In the genomic region with DNA sequence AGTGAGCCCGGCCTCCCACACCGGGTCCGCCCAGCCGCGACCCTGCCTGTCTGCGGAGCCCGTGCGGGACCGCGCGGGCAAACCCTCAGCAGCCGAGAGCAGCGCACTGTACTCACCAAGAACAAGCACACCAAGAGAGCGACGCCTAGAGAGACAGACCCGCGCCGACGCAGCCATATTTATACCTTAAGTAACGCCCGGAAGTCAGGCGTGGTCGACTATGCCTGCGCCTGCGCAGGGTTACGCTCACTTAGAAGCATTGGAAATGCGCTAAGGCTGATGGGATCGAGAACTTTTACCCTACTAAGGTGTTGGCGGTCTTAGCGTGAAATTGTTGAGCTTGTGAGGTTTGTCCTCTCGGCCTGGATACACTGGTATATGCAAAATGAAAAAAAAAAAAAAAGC, we compare ENCODE assay signal across 8 mouse cellular contexts. TPM values are rescaled to one million over a fixed set of nuclear protein-coding genes. Genes with fewer than 3 reads are reported as not detected.
DNase-seq lines count a peak whose midpoint lies in the region; ATAC-seq and TF ChIP-seq lines count a peak whose summit lies in the region.

Gene Rcc1, minus strand, starts transcription at position 125 of the 405 bp plus-strand sequence.

- ATAC-seq in lung, postnatal 0 days = peak; percentile 94

- peak; percentile 90 for DNase-seq in MEL-GATA-1-ER (ENCODE audit: extremely low read depth, low read depth)
- DNase-seq in cerebellum, adult 8-10 months = peak; percentile 79
- DNase-seq in forelimb bud, embryonic 11.5 days (ENCODE audit: low read depth, low spot score) = peak; percentile 95
- peak; percentile 92 for DNase-seq in hindbrain, embryonic 10.5 days (ENCODE audit: low spot score)
- peak; percentile 91 for DNase-seq in layer of hippocampus, adult 9-11 months
- peak; percentile 98 for DNase-seq in lung, postnatal 0 days (ENCODE audit: low spot score)
- peak; percentile 86 for DNase-seq in ovary, postnatal 14 days (ENCODE audit: low spot score)
- peak; percentile 95 for DNase-seq in thymus, postnatal 14 days

- peak within 1 kb of the TSS; percentile 80 for H3K4me3 ChIP-seq in hindbrain, embryonic 10.5 days
- H3K4me3 ChIP-seq in lung, postnatal 0 days (ENCODE audit: low read depth, low read length) = peak within 1 kb of the TSS; percentile 71

- H3K27ac ChIP-seq in hindbrain, embryonic 10.5 days = peak within 1 kb of the TSS; percentile 91
- peak within 1 kb of the TSS; percentile 92 for H3K27ac ChIP-seq in lung, postnatal 0 days (ENCODE audit: low read length)

- TF ChIP-seq EP300 in lung, postnatal 0 days (IDR thresholded peaks at IDR 0.05) = no peak

- peak; percentile 57 for TF ChIP-seq CTCF in lung, postnatal 0 days (IDR thresholded peaks at IDR 0.05)

- H3K4me1 ChIP-seq in hindbrain, embryonic 10.5 days (replicated peaks) = peaks cover 16% of the 10 kb centered on the region
- peaks cover 8% of the 10 kb centered on the region; the same call in 1 of the 2 replicates for H3K4me1 ChIP-seq in lung, postnatal 0 days (ENCODE audit: insufficient read depth, low read depth, low read length)

- peak within 1 kb of the TSS; percentile 69 for H3K9ac ChIP-seq in lung, postnatal 0 days (replicated peaks; ENCODE audit: low read depth)

- peak within 1 kb of the TSS; percentile 74 for H3K4me2 ChIP-seq in lung, postnatal 0 days (replicated peaks; ENCODE audit: low read depth, low read length)

- H3K36me3 ChIP-seq in hindbrain, embryonic 10.5 days = peaks cover 53% of the 10 kb centered on the region
- no peaks in the 10 kb centered on the region for H3K36me3 ChIP-seq in lung, postnatal 0 days (ENCODE audit: insufficient read depth, low read length)

- 0% methylated on average over 31 of the region's 31 CpGs for WGBS in hindbrain, embryonic 10.5 days
- under 1% methylated on average over 31 of the region's 31 CpGs for WGBS in lung, postnatal 0 days

- no peaks in the 10 kb centered on the region for H3K9me3 ChIP-seq in hindbrain, embryonic 10.5 days
- no peaks in the 10 kb centered on the region for H3K9me3 ChIP-seq in lung, postnatal 0 days (ENCODE audit: low read length)

- H3K27me3 ChIP-seq in hindbrain, embryonic 10.5 days (ENCODE audit: insufficient read depth, poor library complexity, severe bottlenecking) = no peaks in the 10 kb centered on the region
- no peaks in the 10 kb centered on the region for H3K27me3 ChIP-seq in lung, postnatal 0 days (replicated peaks; ENCODE audit: insufficient read depth, low read length)

RNA-seq across cellular contexts. Expression of gene Rcc1, which starts in this region (rescaled TPM):
- 116 and 157 TPM in 2 replicates for polyA plus RNA-seq in hindbrain, embryonic 10.5 days (2016; fragmentation: Nextera tagmentation; extraction: Ambion mirVana)
- polyA plus RNA-seq in lung, postnatal 0 days (2015; fragmentation: Nextera tagmentation; extraction: Ambion mirVana) = 14.3 and 14.7 TPM in 2 replicates

Comparison
In these comparisons a context has a peak if more than half of its experiments do, and no peak if none do; other contexts are left out.
1. Peak in every context shown above with its lines: DNase-seq, ATAC-seq, H3K4me3 ChIP-seq and H3K27ac ChIP-seq.